ENCODE assay signal across 11 mouse cellular contexts in the genomic region with DNA sequence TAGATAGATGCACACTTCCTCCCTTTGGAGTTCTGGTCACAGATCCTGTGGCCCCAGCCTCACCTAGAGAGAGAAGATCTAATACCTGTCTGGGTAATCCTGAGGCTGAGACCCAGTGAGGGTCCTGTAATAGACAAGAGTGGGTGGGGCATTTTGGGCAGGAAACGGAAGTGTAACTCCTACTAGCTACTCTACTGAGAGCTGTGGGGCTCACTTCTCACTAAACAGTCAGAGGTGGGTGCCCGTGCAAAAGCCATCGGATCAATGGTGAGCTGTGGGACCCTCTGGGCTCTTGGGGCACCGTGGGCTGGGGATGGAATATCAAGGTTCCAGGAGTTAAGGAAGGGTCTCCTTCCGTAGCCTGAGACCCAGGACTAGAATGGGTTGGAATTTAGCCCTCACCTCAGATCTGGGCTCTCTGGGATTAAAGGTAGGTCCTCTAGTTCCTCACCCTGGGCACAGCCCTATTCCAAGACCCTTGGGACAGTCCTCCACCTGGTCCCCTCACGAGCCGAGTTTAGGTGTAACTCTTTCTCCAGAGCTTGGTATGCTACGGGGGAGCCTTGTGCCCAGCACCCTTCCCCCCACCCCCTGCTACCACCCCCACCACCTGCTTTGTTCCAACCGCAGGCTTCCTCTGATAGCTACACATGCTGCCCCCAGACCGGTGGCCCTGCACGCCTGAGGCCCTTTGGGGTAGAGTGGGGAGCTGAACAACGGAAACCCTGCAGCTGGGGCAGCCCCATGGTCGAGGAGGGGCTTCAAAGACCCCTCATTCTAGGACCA. TPM values are rescaled to one million over a fixed set of nuclear protein-coding genes. Genes with fewer than 3 reads are reported as not detected.
DNase-seq lines count a peak whose midpoint lies in the region; ATAC-seq and TF ChIP-seq lines count a peak whose summit lies in the region.
"Had no signal": no experiment of that assay in that cellular context is flagged by ENCODE, and none has a peak within 500 bp of the region (broad histone marks: within the 10 kb centered on the region; RNA-seq: fewer than 3 reads in every experiment).

No protein-coding gene starts in this region.

- peaks cover 71% of the 10 kb centered on the region for H3K36me3 ChIP-seq in hindbrain, embryonic 12.5 days

- H3K27ac ChIP-seq in gastrocnemius, adult 2 months, result 0 out of 2 replicates have a peak overlapping the region, but pooled peaks have one; percentile 8
- H3K27ac ChIP-seq in hindbrain, embryonic 12.5 days, result no peak overlapping the region

- no peak overlapping the region for H3K4me2 ChIP-seq in hindbrain, embryonic 12.5 days (replicated peaks)

- 81% methylated on average over 13 of the region's 13 CpGs for WGBS in hindbrain, embryonic 12.5 days

- no peak overlapping the region for H3K4me3 ChIP-seq in gastrocnemius, adult 2 months
- H3K4me3 ChIP-seq in hindbrain, embryonic 12.5 days, result no peak overlapping the region

- no peaks in the 10 kb centered on the region for H3K27me3 ChIP-seq in hindbrain, embryonic 12.5 days

- H3K9ac ChIP-seq in hindbrain, embryonic 12.5 days, result no peak overlapping the region

- TF ChIP-seq CTCF in gastrocnemius, adult 2 months (IDR thresholded peaks at IDR 0.05), result no peak

- peak; percentile 78 for ATAC-seq in activated CD4-positive, CD25-positive, alpha-beta regulatory T cell, adult 4 months
- peak; percentile 66 for ATAC-seq in megakaryocyte progenitor cell, adult 5-6 weeks (replicated peaks; ENCODE audit: poor library complexity)
- ATAC-seq in hindbrain, embryonic 12.5 days (ENCODE audit: low FRiP score), result no peak

- intact Hi-C loops in gastrocnemius, adult 2 months (cut with DNase I), result no loop called here

- peaks cover 12% of the 10 kb centered on the region for H3K4me1 ChIP-seq in hindbrain, embryonic 12.5 days

- no peaks in the 10 kb centered on the region for H3K9me3 ChIP-seq in hindbrain, embryonic 12.5 days (replicated peaks)

- DNase-seq in gastrocnemius, adult 2 months, result no peak
- no peak for DNase-seq in gastrocnemius, adult 18-20 months (ENCODE audit: low spot score)
- peak; percentile 81 for DNase-seq in A20 (ENCODE audit: low read depth, low spot score)
- DNase-seq in embryo, embryonic 11 days, result no peak
- DNase-seq in adrenal gland, postnatal 14 days, result no peak

RNA-seq across cellular contexts. Expression of a gene that starts 1.2 kb away (rescaled TPM):
- total RNA-seq in gastrocnemius, adult 2 months (2021), result under 1 TPM in 1 of 2 experiments, not detected in 1; 0.43 TPM
- not detected for total RNA-seq in gastrocnemius, adult 18-20 months (2021)
- polyA plus RNA-seq in activated CD4-positive, CD25-positive, alpha-beta regulatory T cell, adult 4 months (2017; shearing (Covaris generic)), result 1,000 to 10,000 TPM; 1,013 to 1,027 TPM
- 96.4 and 114 TPM in 2 replicates for total RNA-seq in megakaryocyte progenitor cell, adult 5-6 weeks (2015)
- 79.5 and 83.5 TPM in 2 replicates for total RNA-seq in megakaryocyte progenitor cell, adult 5-6 weeks (2017)
- polyA plus RNA-seq in hindbrain, embryonic 12.5 days (2016; fragmentation: Nextera tagmentation; extraction: Ambion mirVana), result 1.0 and 1.2 TPM in 2 replicates
- 4.4 and 27.5 TPM in 2 replicates for total RNA-seq in adrenal gland, postnatal 14 days (2021)

RNA-seq across cellular contexts. Expression of a gene that starts 6.2 kb away (rescaled TPM):
- total RNA-seq in gastrocnemius, adult 2 months (2021), result 10 to 100 TPM in 1 of 2 experiments, 1 to 10 TPM in 1; 9.8 to 14.7 TPM
- total RNA-seq in gastrocnemius, adult 18-20 months (2021), result 10 to 100 TPM; 11.9 to 13.4 TPM
- 100 to 1,000 TPM; 212 to 255 TPM for polyA plus RNA-seq in activated CD4-positive, CD25-positive, alpha-beta regulatory T cell, adult 4 months (2017; shearing (Covaris generic))
- 138 and 142 TPM in 2 replicates for total RNA-seq in megakaryocyte progenitor cell, adult 5-6 weeks (2015)
- total RNA-seq in megakaryocyte progenitor cell, adult 5-6 weeks (2017), result 66.4 and 83.5 TPM in 2 replicates
- polyA plus RNA-seq in hindbrain, embryonic 12.5 days (2016; fragmentation: Nextera tagmentation; extraction: Ambion mirVana), result 128 and 131 TPM in 2 replicates
- 183 and 193 TPM in 2 replicates for total RNA-seq in adrenal gland, postnatal 14 days (2021)

RNA-seq across cellular contexts. Expression of a gene that starts 8.5 kb away (rescaled TPM):
- total RNA-seq in gastrocnemius, adult 2 months (2021), result 10 to 100 TPM; 24.8 to 27.8 TPM
- 10 to 100 TPM; 24.8 to 25.9 TPM for total RNA-seq in gastrocnemius, adult 18-20 months (2021)
- polyA plus RNA-seq in activated CD4-positive, CD25-positive, alpha-beta regulatory T cell, adult 4 months (2017; shearing (Covaris generic)), result 10 to 100 TPM; 21.9 to 25.0 TPM
- 21.6 and 22.1 TPM in 2 replicates for total RNA-seq in megakaryocyte progenitor cell, adult 5-6 weeks (2015)
- total RNA-seq in megakaryocyte progenitor cell, adult 5-6 weeks (2017), result 23.1 and 30.2 TPM in 2 replicates
- polyA plus RNA-seq in hindbrain, embryonic 12.5 days (2016; fragmentation: Nextera tagmentation; extraction: Ambion mirVana), result 64.8 and 68.2 TPM in 2 replicates
- total RNA-seq in adrenal gland, postnatal 14 days (2021), result 29.1 and 34.4 TPM in 2 replicates

RNA-seq across cellular contexts. Expression of a gene that starts 10.8 kb away (rescaled TPM):
- not detected for total RNA-seq in gastrocnemius, adult 2 months (2021)
- not detected for total RNA-seq in gastrocnemius, adult 18-20 months (2021)
- polyA plus RNA-seq in activated CD4-positive, CD25-positive, alpha-beta regulatory T cell, adult 4 months (2017; shearing (Covaris generic)), result 1 to 10 TPM; 1.1 to 1.4 TPM
- total RNA-seq in megakaryocyte progenitor cell, adult 5-6 weeks (2015), result not detected in 2 replicates
- total RNA-seq in megakaryocyte progenitor cell, adult 5-6 weeks (2017), result not detected in 2 replicates
- 0.16 and 0.39 TPM in 2 replicates for polyA plus RNA-seq in hindbrain, embryonic 12.5 days (2016; fragmentation: Nextera tagmentation; extraction: Ambion mirVana)
- 1.7 and 2.4 TPM in 2 replicates for total RNA-seq in adrenal gland, postnatal 14 days (2021)
- total RNA-seq: heart, postnatal 10 days; layer of hippocampus, postnatal 14 days had no signal

RNA-seq across cellular contexts. Expression of a gene that starts 15.0 kb away (rescaled TPM):
- not detected for total RNA-seq in gastrocnemius, adult 2 months (2021)
- total RNA-seq in gastrocnemius, adult 18-20 months (2021), result not detected
- not detected for polyA plus RNA-seq in activated CD4-positive, CD25-positive, alpha-beta regulatory T cell, adult 4 months (2017; shearing (Covaris generic))
- not detected in 2 replicates for total RNA-seq in megakaryocyte progenitor cell, adult 5-6 weeks (2015)
- 0.10 TPM in 1 of 2 replicates, not detected in the other for total RNA-seq in megakaryocyte progenitor cell, adult 5-6 weeks (2017)
- polyA plus RNA-seq in hindbrain, embryonic 12.5 days (2016; fragmentation: Nextera tagmentation; extraction: Ambion mirVana), result 0.05 TPM in 1 of 2 replicates, not detected in the other
- total RNA-seq in adrenal gland, postnatal 14 days (2021), result 0.08 TPM in 1 of 2 replicates, not detected in the other
- total RNA-seq: heart, postnatal 10 days; layer of hippocampus, postnatal 14 days; megakaryocyte-erythroid progenitor cell, adult 5-6 weeks had no signal

Comparison
In these comparisons a context has a peak if more than half of its experiments do, and no peak if none do; other contexts are left out.
1. RNA of a gene that starts 6.2 kb away (total RNA-seq): 183 to 193 TPM in adrenal gland, postnatal 14 days and 66.4 to 142 TPM in megakaryocyte progenitor cell, adult 5-6 weeks; 9.8 to 14.7 TPM in gastrocnemius, adult 2 months and 11.9 to 13.4 TPM in gastrocnemius, adult 18-20 months; every median in the first group is over 4 times any median in the second.